Mouse (Mus musculus) embryonic facial prominence, embryonic 15.5 days (tissue): ENCODE measurements around the gene Cers1. TPM values are rescaled to one million over a fixed set of nuclear protein-coding genes. Genes with fewer than 3 reads are reported as not detected.

ENCODE experiments used
- ATAC-seq: fragments of 200-750 bp; cut with Nextera tagmentation; 2 replicates; pipeline ENCODE4 v1.8.0; 2017; ENCODE audit warnings: low read depth, moderate TSS enrichment; ENCODE audit not compliant: insufficient number of reproducible peaks, low FRiP score, low TSS enrichment
- H3K27ac ChIP-seq: fragments of 300-500 bp; sonication (generic); replicated peaks from 2 replicates; pipeline ENCODE4 v1.5.1; 2015; ENCODE audit warnings: mild to moderate bottlenecking, inconsistent platforms
- H3K27me3 ChIP-seq: fragments of 300-500 bp; sonication (generic); 2 replicates; pipeline ENCODE4 v1.6.1; 2015; ENCODE audit warnings: inconsistent platforms
- H3K36me3 ChIP-seq: fragments of 300-500 bp; sonication (generic); 2 replicates; pipeline ENCODE4 v1.6.1; 2015; ENCODE audit warnings: mild to moderate bottlenecking, inconsistent platforms
- H3K4me1 ChIP-seq: fragments of 300-500 bp; sonication (generic); 2 replicates; pipeline ENCODE4 v1.6.1; 2015; ENCODE audit warnings: inconsistent platforms
- H3K4me2 ChIP-seq: fragments of 300-500 bp; sonication (generic); replicated peaks from 2 replicates; pipeline ENCODE4 v1.6.1; 2015; ENCODE audit warnings: mild to moderate bottlenecking, inconsistent platforms
- H3K4me3 ChIP-seq: fragments of 300-500 bp; sonication (generic); replicated peaks from 2 replicates; pipeline ENCODE4 v1.5.1; 2015; ENCODE audit warnings: mild to moderate bottlenecking, inconsistent platforms
- H3K9ac ChIP-seq: fragments of 300-500 bp; sonication (generic); 2 replicates; pipeline ENCODE4 v1.6.1; 2015; ENCODE audit warnings: inconsistent platforms
- H3K9me3 ChIP-seq: fragments of 300-500 bp; sonication (generic); replicated peaks from 2 replicates; pipeline ENCODE4 v1.6.1; 2016; ENCODE audit warnings: inconsistent platforms
- WGBS: fragments of 180-500 bp; shearing (Covaris S2); methylation state at CpG from one replicate; pipeline ENCODE4 v1.1.7; 2015; 5-methylcytosine and 5-hydroxymethylcytosine counted together
- polyA plus RNA-seq: library from polyadenylated mRNA; unstranded; fragments of >200 nt; fragmentation: Nextera tagmentation; extraction: Ambion mirVana; gene quantifications from 2 replicates; pipeline ENCODE4 v1.2.1, GENCODE M21; 2015

The Cers1 gene
- polyA plus RNA-seq, 1 experiment from 2014 or later: 9.3 TPM

GRCm38 (mm10) chr8:70373397-70374317, 58.1 kb downstream of the Cers1 start, which contains the start of gene Comp:
Comp (plus strand) TSS chr8:70373558.
- 4% methylated on average over 47 of the region's 47 CpGs for WGBS

GRCm38 (mm10) chr8:70374318-70374927, 58.8 kb downstream of the Cers1 start:
- no peaks in the 10 kb centered on the region for H3K9me3 ChIP-seq
- H3K27ac ChIP-seq: no peak overlapping the region

More at GRCm38 (mm10) chr8:70373397-70374317, 58.1 kb downstream of the Cers1 start, which contains the start of gene Comp:
- Histone ChIP-seq H3K27ac (no peak within 1 kb of the TSS), H3K4me2 (peak within 1 kb of the TSS; percentile 80), H3K4me1 (peaks cover 36% of the 10 kb centered on the region), H3K9ac (no peak within 1 kb of the TSS; the same call in 1 of the 2 replicates), H3K27me3 (peaks cover 73% of the 10 kb centered on the region), H3K4me3 (peak within 1 kb of the TSS; percentile 45), H3K9me3 (no peaks in the 10 kb centered on the region), H3K36me3 (no peaks in the 10 kb centered on the region)
- no peak for ATAC-seq

GRCm38 (mm10) chr8:70375212-70375859, 59.8 kb downstream of the Cers1 start:
- Histone ChIP-seq H3K27me3 (peaks cover 83% of the 10 kb centered on the region), H3K9ac (no peak overlapping the region), H3K4me2 (peak overlapping the region; percentile 80; the same call in 1 of the 2 replicates), H3K4me1 (peaks cover 36% of the 10 kb centered on the region), H3K36me3 (no peaks in the 10 kb centered on the region), H3K4me3 (peak overlapping the region; percentile 45; the same call in 1 of the 2 replicates), H3K9me3 (no peaks in the 10 kb centered on the region), H3K27ac (no peak overlapping the region)
- 6% methylated on average over 35 of the region's 35 CpGs for WGBS
- no peak for ATAC-seq

More at GRCm38 (mm10) chr8:70374318-70374927, 58.8 kb downstream of the Cers1 start:
- Histone ChIP-seq H3K36me3 (no peaks in the 10 kb centered on the region), H3K4me1 (peaks cover 36% of the 10 kb centered on the region), H3K27me3 (peaks cover 81% of the 10 kb centered on the region), H3K4me2 (peak overlapping the region; percentile 80), H3K4me3 (peak overlapping the region; percentile 45), H3K9ac (no peak overlapping the region)
- under 1% methylated on average over 46 of the region's 53 CpGs for WGBS
- peak; percentile 58 for ATAC-seq

GRCm38 (mm10) chr8:70376275-70376741, 60.7 kb downstream of the Cers1 start:
- peak overlapping the region; percentile 30; the same call in 1 of the 2 replicates for H3K4me2 ChIP-seq
- peak overlapping the region; percentile 18 for H3K4me3 ChIP-seq
- H3K4me1 ChIP-seq: peaks cover 36% of the 10 kb centered on the region

GRCm38 (mm10) chr8:70377049-70377448, 61.5 kb downstream of the Cers1 start:
- Histone ChIP-seq H3K27me3 (peaks cover 75% of the 10 kb centered on the region), H3K4me1 (peaks cover 36% of the 10 kb centered on the region), H3K4me3 (no peak overlapping the region), H3K36me3 (no peaks in the 10 kb centered on the region), H3K9me3 (no peaks in the 10 kb centered on the region), H3K4me2 (0 out of 2 replicates have a peak overlapping the region, but pooled peaks have one; percentile 30), H3K27ac (no peak overlapping the region), H3K9ac (no peak overlapping the region)
- WGBS: 15% methylated on average over 15 of the region's 15 CpGs
- no peak for ATAC-seq

More at GRCm38 (mm10) chr8:70376275-70376741, 60.7 kb downstream of the Cers1 start:
- H3K27ac ChIP-seq: no peak overlapping the region
- 6% methylated on average over 37 of the region's 37 CpGs for WGBS
- H3K9ac ChIP-seq: no peak overlapping the region
- H3K27me3 ChIP-seq: peaks cover 83% of the 10 kb centered on the region
- H3K9me3 ChIP-seq: no peaks in the 10 kb centered on the region
- no peaks in the 10 kb centered on the region for H3K36me3 ChIP-seq
- ATAC-seq: no peak

- Histone ChIP-seq H3K36me3 (peaks cover 7% of the 10 kb centered on the region; the same call in 1 of the 2 replicates), H3K4me3 (no peak overlapping the region), H3K4me2 (no peak overlapping the region), H3K4me1 (peaks cover 16% of the 10 kb centered on the region), H3K27ac (no peak overlapping the region), H3K9me3 (no peaks in the 10 kb centered on the region), H3K9ac (no peak overlapping the region), H3K27me3 (peaks cover 45% of the 10 kb centered on the region)
- WGBS: 78% methylated on average over 12 of the region's 12 CpGs
- no peak for ATAC-seq
These were observed 64.5 kb downstream of the Cers1 start for GRCm38 (mm10) chr8:70380069-70380468.

Other genes starting within 250 kb of the Cers1 start
- gene Tm6sf2, start 242.9 kb upstream of the Cers1 start, polyA plus RNA-seq: 1.4 and 2.1 TPM in 2 replicates
- gene Hapln4, start 232.3 kb upstream of the Cers1 start, polyA plus RNA-seq: 0.43 and 0.56 TPM in 2 replicates
- 0.79 and 1.5 TPM in 2 replicates for gene Ncan, start 194.9 kb upstream of the Cers1 start, polyA plus RNA-seq
- gene Nr2c2ap, start 184.4 kb upstream of the Cers1 start, polyA plus RNA-seq: 33.0 and 33.3 TPM in 2 replicates
- 18.9 and 22.2 TPM in 2 replicates for gene Rfxank, start 176.6 kb upstream of the Cers1 start, polyA plus RNA-seq
- gene Borcs8, start 176.3 kb upstream of the Cers1 start, polyA plus RNA-seq: 55.3 and 65.4 TPM in 2 replicates
- 9.1 and 12.4 TPM in 2 replicates for gene Mef2b, start 176.1 kb upstream of the Cers1 start, polyA plus RNA-seq
- 76.4 and 77.3 TPM in 2 replicates for gene Tmem161a, start 143.4 kb upstream of the Cers1 start, polyA plus RNA-seq
- 6.7 and 8.9 TPM in 2 replicates for gene Slc25a42, start 103.5 kb upstream of the Cers1 start, polyA plus RNA-seq
- 31.7 and 32.5 TPM in 2 replicates for gene Sugp2, start 81.5 kb upstream of the Cers1 start, polyA plus RNA-seq
- 30.5 and 31.1 TPM in 2 replicates for gene Armc6, start 81.3 kb upstream of the Cers1 start, polyA plus RNA-seq
- gene Homer3, start 32.9 kb upstream of the Cers1 start, polyA plus RNA-seq: 43.2 and 49.4 TPM in 2 replicates
- 50.2 and 52.1 TPM in 2 replicates for gene Ddx49, start 13.3 kb upstream of the Cers1 start, polyA plus RNA-seq
- 377 and 397 TPM in 2 replicates for gene Cope, start 13.3 kb upstream of the Cers1 start, polyA plus RNA-seq
- gene Gdf1, start 14.0 kb downstream of the Cers1 start, polyA plus RNA-seq: 1.7 and 2.6 TPM in 2 replicates
- 18.6 and 21.2 TPM in 2 replicates for gene Upf1, start 37.5 kb downstream of the Cers1 start, polyA plus RNA-seq
- 5.1 and 7.3 TPM in 2 replicates for gene Comp, start 57.8 kb downstream of the Cers1 start, polyA plus RNA-seq
- 24.0 and 24.4 TPM in 2 replicates for gene Crtc1, start 123.8 kb downstream of the Cers1 start, polyA plus RNA-seq
- gene Klhl26, start 161.2 kb downstream of the Cers1 start, polyA plus RNA-seq: 27.6 and 28.1 TPM in 2 replicates
- 16.5 and 18.7 TPM in 2 replicates for gene Tmem59l, start 171.6 kb downstream of the Cers1 start, polyA plus RNA-seq
- gene Crlf1, start 177.4 kb downstream of the Cers1 start, polyA plus RNA-seq: 151 and 159 TPM in 2 replicates
- 155 and 174 TPM in 2 replicates for gene Rex1bd, start 191.0 kb downstream of the Cers1 start, polyA plus RNA-seq
- gene Uba52, start 195.0 kb downstream of the Cers1 start, polyA plus RNA-seq: 940 and 1,016 TPM in 2 replicates
- gene Fkbp8, start 211.9 kb downstream of the Cers1 start, polyA plus RNA-seq: 310 and 324 TPM in 2 replicates
- gene Kxd1, start 212.2 kb downstream of the Cers1 start, polyA plus RNA-seq: 57.7 and 59.1 TPM in 2 replicates
- gene Ell, start 223.7 kb downstream of the Cers1 start, polyA plus RNA-seq: 19.6 and 22.7 TPM in 2 replicates